Comparison of ENCODE assay signal across 8 mouse cellular contexts in genomic region chr11:101174851-101175628, GRCm38 (mm10). TPM values are rescaled to one million over a fixed set of nuclear protein-coding genes. Genes with fewer than 3 reads are reported as not detected.
DNase-seq lines count a peak whose midpoint lies in the region; ATAC-seq and TF ChIP-seq lines count a peak whose summit lies in the region.

Gene Ccr10, minus strand, starts transcription at chr11:101175443.

- H3K9me3 ChIP-seq in ES-Bruce4 (replicated peaks; ENCODE audit: control insufficient read depth, insufficient read depth, low read length, poor library complexity, severe bottlenecking) = no peaks in the 10 kb centered on the region
- H3K9me3 ChIP-seq in forebrain, embryonic 13.5 days (replicated peaks) = no peaks in the 10 kb centered on the region
- H3K9me3 ChIP-seq in limb, embryonic 15.5 days = no peaks in the 10 kb centered on the region

- H3K4me2 ChIP-seq in forebrain, embryonic 13.5 days = peak within 1 kb of the TSS; percentile 63
- peak within 1 kb of the TSS; percentile 70 for H3K4me2 ChIP-seq in limb, embryonic 15.5 days

- peak; percentile 43 for DNase-seq in embryo, embryonic 10 days (ENCODE audit: low spot score)
- DNase-seq in embryo, embryonic 9.5 days (ENCODE audit: extremely low spot score) = no peak
- DNase-seq in splenic B cell, adult 2 months (ENCODE audit: low read depth, low spot score) = peak; percentile 46
- no peak for DNase-seq in right cerebral cortex, postnatal 36 days (ENCODE audit: low spot score in 2 of 2)
- DNase-seq in spleen, postnatal 4 days (ENCODE audit: low spot score in 2 of 2) = no peak

- no peak within 1 kb of the TSS for H3K27ac ChIP-seq in ES-Bruce4 (ENCODE audit: insufficient read depth, low read length)
- no peak within 1 kb of the TSS for H3K27ac ChIP-seq in forebrain, embryonic 13.5 days
- no peak within 1 kb of the TSS for H3K27ac ChIP-seq in limb, embryonic 15.5 days

- WGBS in forebrain, embryonic 13.5 days = 26% methylated on average over 14 of the region's 14 CpGs
- 19% methylated on average over 14 of the region's 14 CpGs for WGBS in limb, embryonic 15.5 days

- TF ChIP-seq POLR2A in ES-Bruce4 (IDR thresholded peaks at IDR 0.05; ENCODE audit: insufficient read depth, low read length) = no peak

- no peak for ATAC-seq in forebrain, embryonic 13.5 days
- no peak for ATAC-seq in limb, embryonic 15.5 days (ENCODE audit: insufficient number of reproducible peaks, low FRiP score, low TSS enrichment, low read depth)

- H3K36me3 ChIP-seq in ES-Bruce4 (ENCODE audit: control insufficient read depth, insufficient read depth, low read length, poor library complexity, severe bottlenecking) = no peaks in the 10 kb centered on the region
- no peaks in the 10 kb centered on the region for H3K36me3 ChIP-seq in forebrain, embryonic 13.5 days (ENCODE audit: poor library complexity, severe bottlenecking)
- no peaks in the 10 kb centered on the region for H3K36me3 ChIP-seq in limb, embryonic 15.5 days
- H3K36me3 ChIP-seq in splenic B cell, adult 2 months (ENCODE audit: control insufficient read depth, insufficient read depth, low read length, poor library complexity, severe bottlenecking) = no peaks in the 10 kb centered on the region

- TF ChIP-seq CTCF in ES-Bruce4 (IDR thresholded peaks at IDR 0.05; ENCODE audit: low read depth, low read length) = peak; percentile 5

- TF ChIP-seq EP300 in ES-Bruce4 (IDR thresholded peaks at IDR 0.05; ENCODE audit: insufficient read depth, low read depth, low read length) = no peak

- no peaks in the 10 kb centered on the region for H3K4me1 ChIP-seq in ES-Bruce4 (ENCODE audit: control insufficient read depth, insufficient read depth, low read length)
- peaks cover 68% of the 10 kb centered on the region for H3K4me1 ChIP-seq in forebrain, embryonic 13.5 days
- peaks cover 64% of the 10 kb centered on the region for H3K4me1 ChIP-seq in limb, embryonic 15.5 days

- H3K9ac ChIP-seq in ES-Bruce4 (ENCODE audit: low read depth, poor library complexity, severe bottlenecking) = no peak within 1 kb of the TSS
- H3K9ac ChIP-seq in forebrain, embryonic 13.5 days = peak within 1 kb of the TSS; percentile 51
- no peak within 1 kb of the TSS for H3K9ac ChIP-seq in limb, embryonic 15.5 days

- H3K4me3 ChIP-seq in ES-Bruce4 (ENCODE audit: low read depth, low read length) = peak within 1 kb of the TSS; percentile 52
- peak within 1 kb of the TSS; percentile 34 for H3K4me3 ChIP-seq in forebrain, embryonic 13.5 days
- H3K4me3 ChIP-seq in limb, embryonic 15.5 days = peak within 1 kb of the TSS; percentile 36

- peaks cover 9% of the 10 kb centered on the region for H3K27me3 ChIP-seq in ES-Bruce4 (ENCODE audit: control insufficient read depth, insufficient read depth, low read length, poor library complexity, severe bottlenecking)
- peaks cover 75% of the 10 kb centered on the region for H3K27me3 ChIP-seq in forebrain, embryonic 13.5 days
- peaks cover 62% of the 10 kb centered on the region for H3K27me3 ChIP-seq in limb, embryonic 15.5 days
- H3K27me3 ChIP-seq in splenic B cell, adult 2 months (ENCODE audit: control insufficient read depth, insufficient read depth, low read length, poor library complexity, severe bottlenecking) = peaks cover 2% of the 10 kb centered on the region

RNA-seq across cellular contexts. Expression of gene Ccr10, which starts in this region (rescaled TPM):
- polyA plus RNA-seq in ES-Bruce4 (2011; ENCODE audit: insufficient read depth, insufficient read length, low read depth, missing spikeins) = not detected in 2 replicates
- 0.10 TPM in 1 of 2 replicates, not detected in the other for polyA plus RNA-seq in forebrain, embryonic 13.5 days (2015; fragmentation: Nextera tagmentation; extraction: Ambion mirVana)
- 0.14 and 0.36 TPM in 2 replicates for polyA plus RNA-seq in limb, embryonic 15.5 days (2015; fragmentation: Nextera tagmentation; extraction: Ambion mirVana)

Comparison
In these comparisons a context has a peak if more than half of its experiments do, and no peak if none do; other contexts are left out.
1. DNase-seq: peak in embryo, embryonic 10 days (single experiment) and splenic B cell, adult 2 months (single experiment); none in embryo, embryonic 9.5 days (single experiment), right cerebral cortex, postnatal 36 days (0 of 2) and spleen, postnatal 4 days (0 of 2).
2. Peak in every context shown above with its lines, with median percentiles within 50 percentile points of each other: H3K4me3 ChIP-seq.